ENCODE assay signal across 9 mouse cellular contexts in genomic region chr13:47121333-47121889, GRCm38 (mm10). TPM values are rescaled to one million over a fixed set of nuclear protein-coding genes. Genes with fewer than 3 reads are reported as not detected.
DNase-seq lines count a peak whose midpoint lies in the region; ATAC-seq and TF ChIP-seq lines count a peak whose summit lies in the region.
"Had no signal": no experiment of that assay in that cellular context is flagged by ENCODE, and none has a peak within 500 bp of the region (broad histone marks: within the 10 kb centered on the region; RNA-seq: fewer than 3 reads in every experiment).

No protein-coding gene starts in this region.

- no peak overlapping the region for H3K9ac ChIP-seq in kidney, embryonic 16.5 days (replicated peaks; ENCODE audit: low read length)
- H3K9ac ChIP-seq in embryonic facial prominence, embryonic 15.5 days, result no peak overlapping the region
- H3K9ac ChIP-seq in liver, embryonic 15.5 days, result no peak overlapping the region
- H3K9ac ChIP-seq: stomach, embryonic 15.5 days had no signal

- H3K27me3 ChIP-seq in kidney, embryonic 16.5 days (ENCODE audit: insufficient read depth, low read length), result peaks cover 9% of the 10 kb centered on the region; the same call in 1 of the 2 replicates
- peaks cover 9% of the 10 kb centered on the region; the same call in 1 of the 2 replicates for H3K27me3 ChIP-seq in embryonic facial prominence, embryonic 15.5 days
- H3K27me3 ChIP-seq in liver, embryonic 15.5 days, result peaks cover 69% of the 10 kb centered on the region

- TF ChIP-seq POLR2A in brain, embryonic 14.5 days (IDR thresholded peaks at IDR 0.05; ENCODE audit: borderline replicate concordance, extremely low read depth, insufficient read depth, insufficient read length, poor library complexity, severe bottlenecking), result no peak

- no peak for ATAC-seq in kidney, embryonic 16.5 days (ENCODE audit: low FRiP score, low TSS enrichment)
- ATAC-seq in embryonic facial prominence, embryonic 15.5 days (ENCODE audit: insufficient number of reproducible peaks, low FRiP score, low TSS enrichment, low read depth), result no peak
- ATAC-seq in liver, embryonic 15.5 days (ENCODE audit: insufficient read depth), result no peak

- H3K4me1 ChIP-seq in kidney, embryonic 16.5 days (ENCODE audit: insufficient read depth, low read length), result peaks cover 30% of the 10 kb centered on the region
- H3K4me1 ChIP-seq in embryonic facial prominence, embryonic 15.5 days, result peaks cover 25% of the 10 kb centered on the region
- peaks cover 19% of the 10 kb centered on the region for H3K4me1 ChIP-seq in liver, embryonic 15.5 days (replicated peaks)
- H3K4me1 ChIP-seq: stomach, embryonic 15.5 days had no signal

- H3K27ac ChIP-seq in kidney, embryonic 16.5 days (ENCODE audit: low read length), result no peak overlapping the region
- no peak overlapping the region for H3K27ac ChIP-seq in embryonic facial prominence, embryonic 15.5 days (replicated peaks)
- no peak overlapping the region for H3K27ac ChIP-seq in liver, embryonic 15.5 days (replicated peaks)
- H3K27ac ChIP-seq: stomach, embryonic 15.5 days had no signal

- H3K4me2 ChIP-seq in kidney, embryonic 16.5 days (replicated peaks; ENCODE audit: low read depth, low read length), result 0 out of 2 replicates have a peak overlapping the region, but pooled peaks have one; percentile 99
- peak overlapping the region; percentile 90; the same call in 1 of the 2 replicates for H3K4me2 ChIP-seq in embryonic facial prominence, embryonic 15.5 days (replicated peaks)
- H3K4me2 ChIP-seq in liver, embryonic 15.5 days, result peak overlapping the region; percentile 65

- H3K9me3 ChIP-seq in kidney, embryonic 16.5 days (ENCODE audit: low read length), result no peaks in the 10 kb centered on the region
- no peaks in the 10 kb centered on the region for H3K9me3 ChIP-seq in embryonic facial prominence, embryonic 15.5 days (replicated peaks)
- H3K9me3 ChIP-seq in liver, embryonic 15.5 days (replicated peaks), result no peaks in the 10 kb centered on the region
- H3K9me3 ChIP-seq: stomach, embryonic 15.5 days had no signal

- 42% methylated on average over 12 of the region's 12 CpGs for WGBS in kidney, embryonic 16.5 days
- WGBS in embryonic facial prominence, embryonic 15.5 days, result 29% methylated on average over 12 of the region's 12 CpGs
- 29% methylated on average over 12 of the region's 12 CpGs for WGBS in liver, embryonic 15.5 days (ENCODE audit: insufficient replicate concordance)

- H3K36me3 ChIP-seq in kidney, embryonic 16.5 days (ENCODE audit: insufficient read depth, low read length), result no peaks in the 10 kb centered on the region
- no peaks in the 10 kb centered on the region for H3K36me3 ChIP-seq in embryonic facial prominence, embryonic 15.5 days
- no peaks in the 10 kb centered on the region for H3K36me3 ChIP-seq in liver, embryonic 15.5 days (replicated peaks)
- H3K36me3 ChIP-seq: stomach, embryonic 15.5 days had no signal

- no peak for DNase-seq in kidney, postnatal 10 days
- no peak for DNase-seq in brain, embryonic 14.5 days (ENCODE audit: low read depth)
- no peak for DNase-seq in frontal cortex, postnatal 25 days (ENCODE audit: low spot score in 2 of 2)
- no peak for DNase-seq in ovary, postnatal 10 days (ENCODE audit: low spot score)
- DNase-seq in thymus, postnatal 36 days, result no peak

- TF ChIP-seq CTCF in brain, embryonic 14.5 days (IDR thresholded peaks at IDR 0.05; ENCODE audit: borderline replicate concordance, extremely low read depth, insufficient read depth, insufficient read length), result peak; percentile 27; the same call in 1 of the 2 replicates

- no peak overlapping the region for H3K4me3 ChIP-seq in kidney, embryonic 16.5 days (ENCODE audit: low read length)
- 0 out of 2 replicates have a peak overlapping the region, but pooled peaks have one; percentile 51 for H3K4me3 ChIP-seq in embryonic facial prominence, embryonic 15.5 days (replicated peaks)
- no peak overlapping the region for H3K4me3 ChIP-seq in liver, embryonic 15.5 days (replicated peaks)

RNA-seq across cellular contexts. Expression of gene Rnf144b, which starts 1.0 kb away (rescaled TPM):
- polyA plus RNA-seq in kidney, embryonic 16.5 days (2015; fragmentation: Nextera tagmentation; extraction: Ambion mirVana), result 0.89 and 1.0 TPM in 2 replicates
- polyA plus RNA-seq in brain, embryonic 14.5 days (2012; rRNA removed), result 1.0 and 2.2 TPM in 2 replicates
- 4.2 and 4.4 TPM in 2 replicates for polyA plus RNA-seq in embryonic facial prominence, embryonic 15.5 days (2015; fragmentation: Nextera tagmentation; extraction: Ambion mirVana)
- polyA plus RNA-seq in liver, embryonic 15.5 days (2015; fragmentation: Nextera tagmentation; extraction: Ambion mirVana), result 1.8 and 2.1 TPM in 2 replicates

RNA-seq across cellular contexts. Expression of gene Dek, which starts 15.4 kb away (rescaled TPM):
- 218 and 234 TPM in 2 replicates for polyA plus RNA-seq in kidney, embryonic 16.5 days (2015; fragmentation: Nextera tagmentation; extraction: Ambion mirVana)
- 66.4 and 66.6 TPM in 2 replicates for polyA plus RNA-seq in brain, embryonic 14.5 days (2012; rRNA removed)
- polyA plus RNA-seq in embryonic facial prominence, embryonic 15.5 days (2015; fragmentation: Nextera tagmentation; extraction: Ambion mirVana), result 253 and 257 TPM in 2 replicates
- 317 and 361 TPM in 2 replicates for polyA plus RNA-seq in liver, embryonic 15.5 days (2015; fragmentation: Nextera tagmentation; extraction: Ambion mirVana)
